Mouse (Mus musculus) midbrain, embryonic 12.5 days (tissue): ENCODE results near the gene Ddx24. TPM values are rescaled to one million over a fixed set of nuclear protein-coding genes. Genes with fewer than 3 reads are reported as not detected.

Experiments used
- ATAC-seq: fragments of 200-750 bp; cut with Nextera tagmentation; 2 replicates; pipeline ENCODE4 v1.8.0; 2017; ENCODE audit warnings: low read depth, moderate TSS enrichment, moderate library complexity; ENCODE audit not compliant: low FRiP score
- H3K27ac ChIP-seq: fragments of 300-500 bp; sonication (generic); replicated peaks from 2 replicates; pipeline ENCODE4 v1.5.1; 2016; ENCODE audit warnings: mild to moderate bottlenecking
- H3K27me3 ChIP-seq: fragments of 300-500 bp; sonication (generic); 2 replicates; pipeline ENCODE4 v1.6.1; 2016; ENCODE audit warnings: mild to moderate bottlenecking
- H3K36me3 ChIP-seq: fragments of 300-500 bp; sonication (generic); 2 replicates; pipeline ENCODE4 v1.6.1; 2016
- H3K4me1 ChIP-seq: fragments of 300-500 bp; sonication (generic); 2 replicates; pipeline ENCODE4 v1.6.1; 2016
- H3K4me2 ChIP-seq: fragments of 300-500 bp; sonication (generic); replicated peaks from 2 replicates; pipeline ENCODE4 v1.6.1; 2016; ENCODE audit warnings: mild to moderate bottlenecking, moderate library complexity
- H3K4me3 ChIP-seq: fragments of 300-500 bp; sonication (generic); 2 replicates; pipeline ENCODE4 v1.5.1; 2016; ENCODE audit warnings: mild to moderate bottlenecking
- H3K9ac ChIP-seq: fragments of 300-500 bp; sonication (generic); replicated peaks from 2 replicates; pipeline ENCODE4 v1.6.1; 2016; ENCODE audit warnings: mild to moderate bottlenecking, moderate library complexity
- H3K9me3 ChIP-seq: fragments of 300-500 bp; sonication (generic); 2 replicates; pipeline ENCODE4 v1.6.1; 2016; ENCODE audit warnings: mild to moderate bottlenecking
- WGBS: fragments of 180-500 bp; shearing (Covaris S2); methylation state at CpG from one replicate; pipeline ENCODE4 v1.1.7; 2016; 5-methylcytosine and 5-hydroxymethylcytosine counted together
- polyA plus RNA-seq: library from polyadenylated mRNA; unstranded; fragments of >200 nt; fragmentation: Nextera tagmentation; extraction: Ambion mirVana; gene quantifications from 2 replicates; pipeline ENCODE4 v1.2.1, GENCODE M21; 2016

Gene Ddx24
- polyA plus RNA-seq, 1 experiment from 2014 or later: 119 TPM

DNA sequence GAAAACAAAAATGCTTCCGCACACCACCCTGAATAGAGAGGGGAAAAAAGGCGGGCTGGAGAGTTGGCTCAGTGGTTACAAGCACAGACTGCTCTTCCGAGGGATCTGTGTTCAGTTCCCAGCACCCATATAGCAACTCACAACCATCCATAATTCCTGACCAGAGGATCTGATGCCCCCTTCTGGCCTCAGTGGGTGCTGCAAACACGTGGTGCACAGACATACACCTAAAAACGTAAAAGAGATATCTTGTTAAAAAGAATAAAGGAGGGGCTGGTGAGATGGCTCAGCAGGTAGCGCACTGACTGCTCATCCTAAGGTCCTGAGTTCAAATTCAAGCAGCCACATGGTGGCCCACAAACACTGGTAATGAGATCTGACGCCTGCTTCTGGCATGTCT is 1.1 kb upstream of the Ddx24 start:
- Histone ChIP-seq H3K9ac (no peak overlapping the region), H3K9me3 (no peaks in the 10 kb centered on the region), H3K4me1 (peaks cover 26% of the 10 kb centered on the region), H3K4me3 (no peak overlapping the region), H3K27me3 (no peaks in the 10 kb centered on the region), H3K4me2 (no peak overlapping the region), H3K36me3 (peaks cover 18% of the 10 kb centered on the region), H3K27ac (no peak overlapping the region)
- 92% methylated on average over 7 of the region's 7 CpGs for WGBS
- ATAC-seq: no peak

GRCm38 (mm10) chr12:103425016-103425728 is 458 bp downstream of the Ddx24 start:
- Histone ChIP-seq H3K36me3 (peaks cover 22% of the 10 kb centered on the region), H3K27ac (no peak overlapping the region)
- 10% methylated on average over 33 of the region's 33 CpGs for WGBS

DNA sequence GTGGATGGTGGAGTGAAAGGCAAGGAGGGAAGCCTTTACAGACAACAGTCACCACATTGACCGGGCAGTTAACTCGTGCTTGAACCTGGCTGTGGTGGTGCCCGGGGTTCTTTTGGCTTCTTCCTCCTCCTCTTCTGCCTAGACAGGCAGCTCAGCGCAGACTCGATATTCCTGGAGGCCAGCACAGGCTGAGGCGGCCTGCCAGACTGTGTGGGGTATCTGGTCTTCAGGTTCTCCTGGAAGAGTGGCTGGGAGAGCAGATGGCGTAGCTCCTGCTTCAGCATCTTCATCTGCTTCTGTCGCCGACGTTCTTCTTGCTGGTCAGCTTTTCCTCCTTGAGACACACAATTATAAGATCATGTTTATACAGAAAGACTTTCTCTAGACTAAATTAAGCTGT is 17.5 kb downstream of the Ddx24 start:
- H3K9ac ChIP-seq: no peak overlapping the region
- no peak overlapping the region for H3K4me3 ChIP-seq
- no peak overlapping the region for H3K4me2 ChIP-seq
- H3K36me3 ChIP-seq: peaks cover 91% of the 10 kb centered on the region
- no peaks in the 10 kb centered on the region for H3K4me1 ChIP-seq
- H3K27ac ChIP-seq: no peak overlapping the region
- WGBS: 94% methylated on average over 10 of the region's 10 CpGs
- no peaks in the 10 kb centered on the region for H3K27me3 ChIP-seq
- H3K9me3 ChIP-seq: no peaks in the 10 kb centered on the region
- no peak for ATAC-seq

More at GRCm38 (mm10) chr12:103425016-103425728, 458 bp downstream of the Ddx24 start:
- H3K9ac ChIP-seq: peak overlapping the region; percentile 89
- H3K4me2 ChIP-seq: peak overlapping the region; percentile 93
- H3K27me3 ChIP-seq: no peaks in the 10 kb centered on the region
- peak overlapping the region; percentile 95 for H3K4me3 ChIP-seq
- ATAC-seq: no peak
- H3K4me1 ChIP-seq: peaks cover 33% of the 10 kb centered on the region
- H3K9me3 ChIP-seq: no peaks in the 10 kb centered on the region

- Histone ChIP-seq H3K27me3 (no peaks in the 10 kb centered on the region), H3K27ac (no peak within 1 kb of the TSS), H3K9me3 (no peaks in the 10 kb centered on the region), H3K4me3 (no peak within 1 kb of the TSS), H3K4me1 (no peaks in the 10 kb centered on the region), H3K36me3 (peaks cover 89% of the 10 kb centered on the region), H3K9ac (no peak within 1 kb of the TSS), H3K4me2 (no peak within 1 kb of the TSS)
- no peak for ATAC-seq
- 97% methylated on average over 4 of the region's 4 CpGs for WGBS
Observed at GRCm38 (mm10) chr12:103407720-103408119, 17.9 kb downstream of the Ddx24 start, which contains the start of gene 9330161L09Rik. Gene 9330161L09Rik (minus strand): TSS chr12:103407820.

DNA sequence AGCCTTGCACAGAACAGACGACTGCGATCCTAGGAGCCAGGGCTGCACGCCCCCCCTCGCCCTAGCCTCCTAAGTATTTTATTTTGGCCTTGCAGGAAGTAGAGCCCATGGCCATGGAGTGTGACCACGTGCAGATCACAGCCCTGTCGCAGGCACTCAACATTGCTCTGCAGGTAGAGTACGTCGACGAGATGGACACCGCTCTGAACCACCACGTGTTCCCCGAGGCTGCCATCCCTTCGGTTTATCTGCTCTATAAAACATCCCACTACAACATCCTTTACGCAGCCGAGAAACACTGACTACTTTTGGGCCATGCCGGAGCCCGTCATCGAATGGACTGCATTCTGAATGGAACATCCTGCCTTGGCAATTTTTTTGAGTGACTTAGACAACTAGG is 21.5 kb downstream of the Ddx24 start:
- H3K4me2 ChIP-seq: no peak overlapping the region
- H3K36me3 ChIP-seq: peaks cover 65% of the 10 kb centered on the region
- no peaks in the 10 kb centered on the region for H3K27me3 ChIP-seq
- no peak for ATAC-seq
- WGBS: 89% methylated on average over 18 of the region's 18 CpGs
- H3K27ac ChIP-seq: no peak overlapping the region
- H3K9ac ChIP-seq: no peak overlapping the region
- no peaks in the 10 kb centered on the region for H3K4me1 ChIP-seq
- H3K4me3 ChIP-seq: no peak overlapping the region
- no peaks in the 10 kb centered on the region for H3K9me3 ChIP-seq

- 87% methylated on average over 7 of the region's 7 CpGs for WGBS
- peaks cover 9% of the 10 kb centered on the region; the same call in 1 of the 2 replicates for H3K36me3 ChIP-seq
- no peaks in the 10 kb centered on the region for H3K9me3 ChIP-seq
- no peak overlapping the region for H3K9ac ChIP-seq
- H3K4me3 ChIP-seq: no peak overlapping the region
- no peak overlapping the region for H3K4me2 ChIP-seq
- no peaks in the 10 kb centered on the region for H3K27me3 ChIP-seq
- H3K4me1 ChIP-seq: no peaks in the 10 kb centered on the region; the same call in 1 of the 2 replicates
- no peak for ATAC-seq
- no peak overlapping the region for H3K27ac ChIP-seq
Observed at GRCm38 (mm10) chr12:103396751-103397150, 28.9 kb downstream of the Ddx24 start.

GRCm38 (mm10) chr12:103395486-103396275 is 29.9 kb downstream of the Ddx24 start:
- no peak overlapping the region for H3K4me3 ChIP-seq
- WGBS: 86% methylated on average over 12 of the region's 12 CpGs
- no peaks in the 10 kb centered on the region; the same call in 1 of the 2 replicates for H3K4me1 ChIP-seq
- H3K36me3 ChIP-seq: no peaks in the 10 kb centered on the region
- ATAC-seq: no peak
- H3K27me3 ChIP-seq: no peaks in the 10 kb centered on the region
- no peak overlapping the region for H3K9ac ChIP-seq
- no peak overlapping the region for H3K4me2 ChIP-seq
- H3K9me3 ChIP-seq: no peaks in the 10 kb centered on the region
- H3K27ac ChIP-seq: no peak overlapping the region

GRCm38 (mm10) chr12:103393528-103393927 is 32.1 kb downstream of the Ddx24 start:
- WGBS: 42% methylated on average over 6 of the region's 6 CpGs
- Histone ChIP-seq H3K4me3 (no peak overlapping the region), H3K4me1 (peaks cover 6% of the 10 kb centered on the region), H3K27ac (no peak overlapping the region), H3K9ac (no peak overlapping the region), H3K9me3 (no peaks in the 10 kb centered on the region), H3K27me3 (no peaks in the 10 kb centered on the region), H3K4me2 (no peak overlapping the region), H3K36me3 (no peaks in the 10 kb centered on the region)
- ATAC-seq: no peak

DNA sequence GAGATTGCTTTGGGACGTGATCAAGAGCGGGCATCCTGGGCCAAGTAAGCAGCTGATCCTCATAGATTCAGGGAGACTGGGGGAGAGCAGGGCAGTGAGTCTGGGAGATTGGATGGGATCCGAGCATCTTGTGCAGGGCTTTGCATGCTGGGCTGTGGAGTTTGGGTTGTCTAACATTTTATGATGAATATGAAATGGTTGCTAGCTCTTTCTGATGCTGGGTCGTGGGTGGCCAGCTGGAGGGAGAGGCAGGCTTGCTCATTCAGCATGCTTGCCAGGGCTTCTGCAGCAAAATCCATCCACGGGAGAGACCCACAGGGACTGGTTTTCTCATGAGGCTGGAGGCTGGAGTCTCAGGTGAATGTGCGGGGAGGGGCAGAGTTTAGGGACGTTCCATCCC is 34.5 kb downstream of the Ddx24 start:
- Histone ChIP-seq H3K36me3 (no peaks in the 10 kb centered on the region), H3K27me3 (no peaks in the 10 kb centered on the region), H3K27ac (no peak overlapping the region), H3K9ac (no peak overlapping the region), H3K4me3 (no peak overlapping the region), H3K9me3 (no peaks in the 10 kb centered on the region), H3K4me2 (no peak overlapping the region), H3K4me1 (peaks cover 6% of the 10 kb centered on the region)
- WGBS: 93% methylated on average over 7 of the region's 7 CpGs
- no peak for ATAC-seq

DNA sequence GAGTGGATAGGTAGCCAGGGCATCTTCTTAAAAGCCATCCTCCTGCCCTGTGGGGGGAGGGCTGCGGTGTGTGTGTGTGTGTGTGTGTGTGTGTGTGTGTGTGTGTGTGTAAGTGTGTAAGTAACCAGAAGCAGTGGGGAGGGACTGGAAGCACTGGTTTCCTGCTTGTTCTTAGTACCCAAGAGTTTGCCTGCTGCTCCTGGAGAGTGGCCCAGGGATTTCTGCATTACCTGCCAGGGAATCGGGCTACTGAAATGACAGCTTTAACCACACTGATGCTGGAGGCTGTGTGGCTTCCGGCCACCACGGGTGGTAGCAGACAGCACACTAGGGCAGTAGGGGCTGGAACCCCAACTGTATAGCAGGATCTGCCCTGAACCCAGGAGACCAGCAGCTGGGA is 35.6 kb downstream of the Ddx24 start:
- Histone ChIP-seq H3K27me3 (no peaks in the 10 kb centered on the region), H3K4me2 (no peak overlapping the region), H3K4me3 (no peak overlapping the region), H3K27ac (no peak overlapping the region), H3K36me3 (no peaks in the 10 kb centered on the region), H3K9ac (no peak overlapping the region), H3K4me1 (peaks cover 6% of the 10 kb centered on the region), H3K9me3 (no peaks in the 10 kb centered on the region)
- WGBS: 74% methylated on average over 4 of the region's 4 CpGs
- ATAC-seq: no peak

DNA sequence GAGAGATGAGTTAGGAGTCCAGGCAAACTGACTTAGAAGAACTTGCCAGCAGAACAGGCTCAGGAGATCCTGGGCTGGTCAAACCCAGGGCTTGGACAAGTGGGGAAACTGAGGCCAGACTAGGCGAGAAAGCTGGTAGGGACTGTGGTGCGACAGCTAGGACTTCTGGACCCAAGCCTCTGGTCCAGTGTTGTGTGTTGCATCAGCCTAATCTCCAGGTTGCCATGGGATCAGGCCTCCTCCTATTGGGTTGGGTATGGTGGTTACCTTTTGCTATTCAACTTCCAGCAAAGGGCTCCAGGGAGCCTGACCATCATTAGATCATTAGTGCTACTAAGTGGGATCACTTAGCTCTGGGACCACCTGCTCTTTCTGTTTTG is 36.3 kb downstream of the Ddx24 start:
- 56% methylated on average over 2 of the region's 2 CpGs for WGBS

More for the DNA sequence above, 36.3 kb downstream of the Ddx24 start:
- no peak for ATAC-seq
- H3K27me3 ChIP-seq: no peaks in the 10 kb centered on the region
- H3K9me3 ChIP-seq: no peaks in the 10 kb centered on the region
- peak overlapping the region; percentile 81 for H3K4me3 ChIP-seq
- H3K36me3 ChIP-seq: no peaks in the 10 kb centered on the region
- H3K27ac ChIP-seq: no peak overlapping the region
- H3K4me2 ChIP-seq: peak overlapping the region; percentile 82
- H3K9ac ChIP-seq: peak overlapping the region; percentile 89
- peaks cover 6% of the 10 kb centered on the region for H3K4me1 ChIP-seq
